Mouse (Mus musculus) hematopoietic stem cell, adult 5-6 weeks (primary cell): ENCODE results near the gene Utp3. TPM values are rescaled to one million over a fixed set of nuclear protein-coding genes. Genes with fewer than 3 reads are reported as not detected.
A peak's percentile ranks its signal among the peaks of the same experiment; 100 is the strongest.

Experiments used
- ATAC-seq, 2 experiments: fragments of 125-278 bp in 1 of 2; replicated peaks in 1 of 2; 2 replicates each; pipeline ENCODE4 v1.8.0; 2016 to 2017; ENCODE audit warnings: inconsistent platforms in 2 of 2, mild to moderate bottlenecking in 2 of 2, moderate number of reproducible peaks in 2 of 2, low read depth in 1 of 2, moderate TSS enrichment in 1 of 2; ENCODE audit not compliant: low FRiP score in 2 of 2, poor library complexity in 2 of 2, severe bottlenecking in 2 of 2, insufficient read depth in 1 of 2, low TSS enrichment in 1 of 2
- total RNA-seq: library from RNA; stranded (forward); fragments of 172-1452, 232-1000 nt; gene quantifications from 2 replicates; pipeline ENCODE4 v1.2.3, GENCODE M21; 2017

Utp3 gene
- total RNA-seq, 1 experiment from 2014 or later, result 80.9 TPM

GRCm38 (mm10) chr5:88565148-88566033 is 11.1 kb downstream of the Utp3 start:
- peak; percentile 28 to 44 for ATAC-seq

- peak; percentile 57 to 60 for ATAC-seq
Measured at GRCm38 (mm10) chr5:88566034-88566841, 12.0 kb downstream of the Utp3 start.

GRCm38 (mm10) chr5:88569541-88569940 is 15.3 kb downstream of the Utp3 start:
- no peak for ATAC-seq

- no peak for ATAC-seq
Measured at GRCm38 (mm10) chr5:88574829-88575228, 20.6 kb downstream of the Utp3 start.

GRCm38 (mm10) chr5:88575506-88576338 is 21.5 kb downstream of the Utp3 start:
- no peak for ATAC-seq

- no peak for ATAC-seq
Measured at GRCm38 (mm10) chr5:88580681-88581080, 26.4 kb downstream of the Utp3 start.

- no peak for ATAC-seq
Measured at GRCm38 (mm10) chr5:88581343-88581742, 27.1 kb downstream of the Utp3 start.

- no peak for ATAC-seq
Measured at GRCm38 (mm10) chr5:88583271-88584031, 29.2 kb downstream of the Utp3 start.

GRCm38 (mm10) chr5:88584061-88584460 is 29.8 kb downstream of the Utp3 start:
- no peak for ATAC-seq

- peak; percentile 38 to 50; a peak in 3 of 4 replicates for ATAC-seq
Measured at GRCm38 (mm10) chr5:88586407-88587174, 32.3 kb downstream of the Utp3 start.

GRCm38 (mm10) chr5:88587211-88587934 is 33.1 kb downstream of the Utp3 start:
- ATAC-seq, result peak; percentile 47 to 48; a peak in 2 of 4 replicates

GRCm38 (mm10) chr5:88588481-88588880 is 34.2 kb downstream of the Utp3 start:
- ATAC-seq, result no peak

GRCm38 (mm10) chr5:88593421-88594172 is 39.3 kb downstream of the Utp3 start:
- ATAC-seq, result no peak

GRCm38 (mm10) chr5:88594173-88594569 is 39.9 kb downstream of the Utp3 start:
- no peak for ATAC-seq
